Mouse (Mus musculus): Measurements from ENCODE around the gene Vamp2.

The Vamp2 gene

DNA sequence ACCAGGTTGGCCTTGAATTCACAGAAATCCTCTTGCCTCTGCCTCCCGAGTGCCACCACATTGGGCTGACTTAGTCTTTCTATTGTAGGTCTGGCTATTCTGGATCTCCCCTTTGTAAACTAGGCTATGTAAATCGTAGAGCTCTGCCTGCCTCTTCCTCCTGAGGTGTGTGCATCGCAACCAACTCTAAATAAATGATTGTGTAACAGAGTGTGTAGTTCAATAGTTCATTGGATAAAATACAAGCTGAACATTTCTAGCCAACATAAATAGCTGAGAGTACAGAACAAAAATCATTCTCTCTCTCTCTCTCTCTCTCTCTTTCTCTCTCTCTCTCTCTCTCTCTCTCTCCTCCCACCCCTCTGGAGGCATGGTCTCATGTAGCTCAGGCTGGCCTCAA is 26.3 kb downstream of the Vamp2 start:
- no peak for DNase-seq (ENCODE audit: low read depth)

DNA sequence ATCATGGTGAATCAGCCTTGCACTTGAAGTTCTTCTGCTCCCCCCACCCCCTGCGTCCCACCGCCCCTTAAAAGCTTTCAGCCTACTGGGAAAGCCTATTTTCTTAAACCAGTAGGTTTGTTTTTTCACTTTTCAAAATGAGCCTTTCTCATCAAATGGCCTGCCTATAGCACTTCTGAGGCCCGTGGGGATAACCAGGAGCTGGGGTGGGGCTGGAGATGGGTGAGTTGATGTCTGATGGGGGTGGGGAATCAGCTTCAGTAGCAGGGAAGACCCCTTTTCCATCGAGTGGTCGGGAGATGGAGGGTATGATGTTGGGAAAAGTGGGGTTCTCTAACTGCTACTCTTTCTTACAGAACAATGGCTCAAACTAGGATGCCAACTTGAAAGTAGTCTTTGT is 28.6 kb downstream of the Vamp2 start:
- DNase-seq (ENCODE audit: low read depth): no peak

DNA sequence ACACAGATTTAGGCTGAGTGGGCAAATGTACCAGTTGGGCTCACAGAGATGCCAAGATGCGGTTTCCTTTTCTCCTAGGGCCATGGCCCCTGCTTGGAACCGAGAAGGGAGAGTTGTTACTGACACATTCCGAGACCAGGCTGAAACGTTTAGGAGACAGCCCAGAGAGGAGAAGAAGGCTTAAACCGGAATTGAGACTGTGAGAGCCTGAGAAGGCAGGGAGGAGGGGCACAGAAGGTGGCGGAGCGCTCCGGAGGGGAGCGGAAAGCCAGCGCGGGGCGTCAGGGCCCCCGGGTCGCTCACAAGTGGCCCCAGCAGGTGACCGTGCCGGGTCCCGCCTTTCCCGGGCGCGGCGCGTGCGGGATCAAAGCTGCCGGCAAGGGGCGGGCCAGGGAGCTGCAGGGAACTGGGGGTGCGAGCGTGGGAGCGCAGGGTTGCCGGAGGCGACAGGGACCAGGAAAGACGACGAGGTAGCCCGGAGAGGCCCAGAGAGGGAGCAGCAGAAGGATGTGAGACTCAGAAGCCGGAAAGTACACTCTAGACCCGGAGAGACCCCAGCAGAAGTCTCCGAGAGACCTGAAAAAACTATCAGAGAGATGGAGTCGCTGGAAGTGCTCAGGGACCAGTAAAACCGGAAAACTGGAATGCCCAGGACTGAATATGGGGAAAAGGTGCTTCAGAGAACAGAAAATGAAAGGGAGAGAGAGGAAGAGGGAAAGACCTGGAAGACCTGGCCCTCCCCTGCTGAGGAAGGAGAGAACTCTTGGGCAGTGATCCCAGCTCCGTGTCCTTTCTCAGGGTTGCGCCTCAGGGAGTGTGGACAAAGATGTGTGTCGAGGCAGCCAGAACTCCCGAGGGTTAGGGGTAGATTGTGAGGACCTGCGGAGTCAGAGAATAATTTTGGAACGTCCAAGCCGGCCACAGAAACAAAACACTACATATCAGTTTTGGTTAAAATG is 29.7 kb downstream of the Vamp2 start:
- no peak for DNase-seq (ENCODE audit: low read depth)

DNA sequence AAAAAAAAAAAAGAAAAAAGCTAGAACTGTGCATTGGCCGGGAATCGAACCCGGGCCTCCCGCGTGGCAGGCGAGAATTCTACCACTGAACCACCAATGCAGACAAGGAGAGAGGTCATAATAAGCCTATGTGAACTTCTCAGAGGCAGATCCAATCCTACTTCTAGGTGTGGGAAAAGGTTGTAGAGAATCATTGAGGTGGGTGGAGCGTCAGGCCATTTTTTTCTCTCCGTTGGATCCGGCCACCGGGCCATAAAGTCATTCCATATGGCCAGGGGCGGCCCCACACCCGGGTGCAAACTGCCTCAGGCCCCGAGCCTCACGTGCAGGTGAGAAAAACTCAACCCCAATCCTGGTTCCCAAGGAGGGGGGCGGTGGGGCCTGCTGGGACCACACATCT is 30.5 kb downstream of the Vamp2 start:
- peak; percentile 70 for DNase-seq (ENCODE audit: low read depth)

DNA sequence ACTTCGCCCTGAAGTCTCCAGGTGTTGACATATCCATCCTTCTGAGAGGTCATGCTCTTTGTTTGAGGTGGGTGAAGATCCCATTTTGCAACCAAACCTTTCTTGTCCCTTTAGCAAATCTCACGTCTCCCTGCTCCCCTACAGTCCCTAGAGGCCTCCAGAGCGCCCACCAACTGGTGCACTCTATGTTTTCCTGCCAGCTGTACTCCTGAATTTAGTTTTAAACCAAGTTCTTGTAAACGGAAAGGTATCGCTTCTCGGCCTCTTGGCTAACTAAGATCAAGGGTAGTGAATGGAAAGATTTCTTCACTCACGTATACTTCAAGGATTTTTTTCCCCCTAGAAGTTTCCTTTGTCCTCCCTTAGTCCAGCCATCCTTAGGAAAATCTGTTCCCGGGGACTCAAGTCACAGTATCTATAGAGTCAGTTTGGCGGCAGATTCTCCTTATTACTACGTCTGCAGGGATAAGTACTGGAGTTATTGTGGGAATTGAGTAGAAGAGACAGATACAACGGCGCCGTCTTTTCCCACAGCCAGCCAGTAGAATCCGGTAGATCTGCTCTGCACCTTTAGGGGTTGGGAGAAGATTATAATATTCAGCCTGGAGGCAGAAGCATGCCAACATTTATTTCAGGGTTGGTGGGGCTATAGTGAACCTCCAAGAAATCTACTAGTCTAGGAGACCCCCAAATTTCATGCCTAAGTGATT is 31.3 kb downstream of the Vamp2 start:
- DNase-seq (ENCODE audit: low read depth): no peak

DNA sequence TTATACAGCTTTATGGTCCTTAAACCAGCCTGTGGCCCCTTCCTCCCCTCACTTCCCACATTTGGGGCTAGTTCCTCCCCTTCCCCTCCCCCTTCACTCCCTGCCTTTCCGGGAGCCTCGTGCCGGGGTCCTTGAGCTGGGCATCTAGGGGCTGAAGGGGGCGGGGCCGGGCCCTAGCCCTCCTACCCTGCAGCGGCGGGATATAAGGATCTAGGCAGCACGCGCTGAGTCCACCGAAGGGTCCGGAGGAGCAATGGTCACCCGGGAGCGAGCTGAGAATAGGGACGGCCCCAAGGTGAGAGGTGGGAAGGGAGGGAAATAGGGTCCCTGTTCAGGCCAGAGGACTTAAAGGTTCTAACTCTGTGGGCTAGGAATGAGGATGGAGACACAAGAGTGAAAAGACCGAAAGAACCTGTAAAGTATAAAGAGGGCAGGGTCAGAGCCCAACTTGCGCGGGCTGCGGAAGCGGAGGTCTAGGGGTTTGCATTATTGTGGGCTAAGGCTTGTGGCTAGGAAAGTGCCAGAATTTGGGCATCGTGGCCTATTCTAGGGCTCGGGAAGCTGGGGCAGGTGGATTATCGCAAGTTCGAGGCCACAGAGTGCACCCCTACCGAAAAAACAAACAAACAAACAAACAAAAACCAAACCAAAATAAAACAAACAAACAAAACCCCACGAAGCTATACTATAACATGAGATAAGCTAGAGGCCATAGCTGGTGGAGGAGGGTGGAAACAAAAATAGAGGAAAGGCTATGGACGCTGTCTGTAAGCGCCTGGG is 32.1 kb downstream of the Vamp2 start, which contains the start of gene Hes7:
Gene Hes7, plus strand, starts transcription at position 184 of the 780 bp plus-strand sequence.
- no peak for DNase-seq (ENCODE audit: low read depth)

DNA sequence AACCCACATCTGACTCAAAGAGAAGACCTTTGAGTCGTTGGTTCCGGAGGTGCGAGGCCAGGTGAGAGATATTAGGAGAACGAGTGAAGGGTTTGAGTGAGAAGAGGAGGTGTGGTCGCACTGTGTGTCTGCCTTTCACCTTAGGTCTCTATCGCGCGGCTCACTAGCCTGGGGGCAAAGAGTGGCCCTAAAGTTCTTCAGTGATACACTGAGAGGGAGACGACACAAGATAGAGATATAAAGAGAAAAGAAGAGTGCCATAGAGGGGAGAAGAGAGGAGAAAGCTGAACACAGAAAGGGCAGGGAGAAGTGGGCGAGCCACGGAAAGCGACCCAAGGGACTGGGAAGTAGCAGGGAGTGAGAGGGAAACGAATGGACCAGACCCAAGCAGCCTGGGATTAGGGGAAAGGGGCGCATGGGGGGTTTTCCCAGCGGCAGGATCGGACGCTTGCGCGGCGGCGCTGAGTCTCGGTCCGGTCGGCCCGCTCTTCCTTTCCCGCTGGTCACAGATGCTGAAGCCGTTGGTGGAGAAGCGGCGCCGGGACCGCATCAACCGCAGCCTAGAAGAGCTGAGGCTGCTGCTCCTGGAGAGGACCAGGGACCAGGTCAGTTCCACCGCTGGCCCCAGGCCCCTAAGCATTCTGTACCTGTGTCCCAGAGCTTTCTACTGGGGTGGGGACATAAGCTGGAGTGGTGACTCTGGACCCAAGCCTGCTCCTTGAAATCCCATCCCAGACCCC is 32.9 kb downstream of the Vamp2 start:
- no peak for DNase-seq (ENCODE audit: low read depth)

DNA sequence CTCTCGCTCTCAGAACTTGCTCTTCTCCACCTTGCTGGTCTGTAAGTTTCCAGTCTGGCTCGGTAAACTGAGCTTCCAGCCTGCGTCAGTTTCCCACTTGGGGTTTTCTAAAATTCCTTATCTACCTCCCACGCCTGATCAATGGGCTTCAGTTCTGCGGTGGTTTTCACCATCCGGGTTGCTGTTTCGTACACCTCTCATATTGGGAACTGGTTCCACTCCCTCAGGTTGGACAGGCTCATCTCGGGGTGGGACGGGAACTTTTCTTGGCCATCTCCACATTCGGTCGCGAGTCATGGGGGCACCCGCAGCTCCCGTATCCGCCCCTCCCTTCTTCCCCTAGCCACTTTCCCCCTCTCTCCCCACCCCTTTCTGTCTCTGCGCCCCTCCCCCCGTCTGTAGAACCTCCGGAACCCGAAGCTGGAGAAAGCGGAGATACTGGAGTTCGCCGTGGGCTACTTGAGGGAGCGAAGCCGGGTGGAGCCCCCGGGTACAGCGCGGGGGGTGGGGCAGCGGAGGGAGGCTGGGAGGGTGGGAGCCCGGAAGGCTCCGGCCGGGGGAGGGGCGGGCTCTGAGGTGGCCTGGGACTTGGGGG is 33.5 kb downstream of the Vamp2 start:
- no peak for DNase-seq (ENCODE audit: low read depth)

DNA sequence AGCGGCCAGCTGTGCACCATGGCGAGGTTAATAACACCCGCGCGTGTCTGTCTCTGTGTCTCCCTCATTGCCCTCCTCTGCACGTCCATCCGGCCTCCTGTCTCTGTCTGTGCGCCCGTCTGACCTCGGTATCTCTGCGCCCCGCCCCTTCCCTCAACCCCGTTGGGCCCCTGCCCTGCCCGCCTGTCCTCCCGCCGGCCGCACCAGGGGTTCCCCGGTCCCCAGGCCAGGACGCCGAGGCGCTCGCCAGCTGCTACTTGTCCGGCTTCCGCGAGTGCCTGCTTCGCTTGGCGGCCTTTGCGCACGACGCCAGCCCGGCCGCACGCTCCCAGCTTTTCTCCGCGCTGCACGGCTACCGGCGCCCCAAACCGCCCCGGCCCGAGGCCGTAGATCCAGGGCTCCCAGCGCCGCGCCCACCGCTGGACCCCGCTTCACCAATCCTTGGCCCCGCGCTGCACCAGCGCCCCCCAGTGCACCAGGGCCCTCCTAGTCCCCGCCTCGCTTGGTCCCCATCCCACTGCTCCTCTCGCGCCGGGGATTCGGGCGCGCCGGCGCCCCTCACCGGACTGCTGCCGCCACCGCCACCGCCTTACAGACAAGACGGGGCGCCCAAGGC is 34.2 kb downstream of the Vamp2 start, which contains the start of gene 9130213A22Rik:
Gene 9130213A22Rik, minus strand, starts transcription at position 254 of the 616 bp plus-strand sequence.
- DNase-seq (ENCODE audit: low read depth): peak; percentile 50

DNA sequence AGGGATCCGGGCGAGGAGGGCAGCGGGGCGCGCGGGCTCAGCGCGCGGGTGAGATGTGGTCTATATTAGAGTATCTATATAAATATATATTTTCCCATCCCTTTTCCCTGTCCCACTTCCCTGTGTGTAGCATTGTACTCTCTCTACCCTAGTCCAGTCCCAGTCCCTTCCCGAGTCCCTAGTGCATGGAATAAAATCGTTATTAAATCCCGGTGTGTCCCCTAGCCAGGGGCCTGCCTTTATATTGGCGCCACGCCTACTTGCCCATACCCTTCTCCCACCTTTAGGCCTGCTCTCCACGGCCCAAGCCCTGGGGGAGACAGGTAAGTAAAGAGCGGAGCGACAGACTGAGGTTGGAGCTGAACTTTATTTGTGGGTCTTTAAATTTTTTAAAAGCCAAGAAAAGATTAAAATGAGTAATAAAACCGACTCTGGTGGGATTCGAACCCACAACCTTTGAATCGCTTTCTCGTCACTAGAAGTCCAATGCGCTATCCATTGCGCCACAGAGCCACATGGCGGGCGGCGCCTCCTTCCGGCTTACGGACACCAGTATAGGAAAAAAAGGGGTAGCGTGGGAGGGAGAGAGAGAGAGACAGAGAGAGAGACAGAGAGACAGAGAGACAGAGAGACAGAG is 34.9 kb downstream of the Vamp2 start:
- DNase-seq (ENCODE audit: low read depth): peak; percentile 66

DNA sequence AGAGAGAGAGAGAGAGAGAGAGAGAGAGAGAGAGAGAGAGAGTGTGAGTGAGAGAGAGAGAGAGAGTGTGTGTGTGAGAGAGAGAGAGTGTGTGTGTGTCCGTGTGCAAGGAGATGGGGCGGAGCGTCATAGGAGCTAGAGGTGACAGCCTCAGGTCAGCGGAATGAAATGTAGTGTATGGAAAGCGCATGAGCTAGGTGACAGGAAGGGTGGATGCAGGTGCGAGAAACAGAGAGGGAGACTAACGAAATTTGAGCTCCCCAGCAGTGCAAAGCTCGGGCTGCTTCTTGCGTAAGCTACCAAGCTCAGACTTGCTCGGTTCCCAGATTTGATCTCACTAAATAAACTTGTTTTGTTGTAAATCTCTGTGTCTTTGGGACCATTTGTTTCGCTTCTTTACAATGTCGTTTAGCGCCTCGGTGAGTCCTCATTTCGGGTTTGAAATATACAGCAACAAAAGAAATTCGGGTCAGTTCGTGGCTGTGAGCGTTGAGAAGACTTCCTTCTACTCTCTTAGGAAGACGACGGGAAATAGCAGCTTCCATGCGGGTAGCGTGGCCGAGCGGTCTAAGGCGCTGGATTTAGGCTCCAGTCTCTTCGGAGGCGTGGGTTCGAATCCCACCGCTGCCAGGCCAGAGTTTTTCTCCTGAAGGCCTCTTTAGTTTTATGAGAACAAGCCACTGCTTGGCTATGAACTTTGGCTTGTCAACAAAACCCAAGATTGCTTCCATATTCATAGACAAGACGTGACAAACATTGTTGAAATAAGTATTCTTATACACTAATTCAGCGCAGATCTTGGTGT is 35.6 kb downstream of the Vamp2 start:
- peak; percentile 82 for DNase-seq (ENCODE audit: low read depth)

DNA sequence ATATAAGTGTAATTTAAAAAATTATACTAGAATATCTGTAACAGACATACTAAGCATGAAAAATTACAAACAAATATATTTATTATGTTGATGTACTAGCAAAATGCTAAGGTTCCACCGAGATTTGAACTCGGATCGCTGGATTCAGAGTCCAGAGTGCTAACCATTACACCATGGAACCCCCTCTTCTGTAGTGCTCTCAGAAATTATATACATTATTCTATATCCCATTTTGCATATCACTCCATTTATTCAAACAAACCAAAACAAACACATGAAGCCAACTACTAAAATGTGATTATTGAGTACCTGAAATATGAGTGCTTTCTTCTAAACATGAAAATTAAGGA is 36.2 kb downstream of the Vamp2 start:
- no peak for DNase-seq (ENCODE audit: low read depth)

DNA sequence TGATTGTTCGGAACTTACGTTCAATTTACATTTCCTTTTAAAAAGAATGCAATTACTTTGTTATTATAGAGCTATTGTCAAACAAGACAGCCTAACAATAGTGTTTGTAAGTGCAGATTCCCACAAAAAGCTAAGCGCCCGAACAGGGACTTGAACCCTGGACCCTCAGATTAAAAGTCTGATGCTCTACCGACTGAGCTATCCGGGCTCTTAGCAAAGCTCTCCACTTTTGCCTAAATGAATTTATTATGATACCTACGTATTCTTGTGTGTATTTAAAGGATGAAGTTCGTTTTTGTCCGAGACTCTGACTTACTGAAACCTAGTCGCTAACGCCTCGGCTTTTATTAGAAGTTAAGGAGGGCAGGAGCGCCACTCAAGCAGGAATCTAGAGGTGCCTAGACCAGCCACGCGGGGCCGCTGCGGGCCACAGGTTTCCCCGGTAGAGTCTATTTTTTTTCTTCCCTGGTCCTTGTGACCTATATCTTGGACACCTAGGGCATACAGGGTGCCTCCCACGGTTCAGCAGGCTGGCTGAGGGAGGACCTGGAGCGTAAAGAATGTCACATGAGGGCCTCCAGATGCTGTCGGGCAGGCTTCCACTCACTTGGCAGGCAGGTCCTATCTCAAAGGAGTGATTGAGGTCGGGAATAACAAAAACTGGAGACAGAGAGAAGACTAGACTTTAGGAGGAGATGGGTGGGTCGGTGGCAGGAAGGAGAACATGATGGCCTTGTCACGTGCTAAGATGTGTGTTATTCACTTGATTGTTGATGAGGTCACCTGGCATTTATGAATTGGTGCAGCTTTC is 37.0 kb downstream of the Vamp2 start:
- peak; percentile 87 for DNase-seq (ENCODE audit: low read depth)

DNA sequence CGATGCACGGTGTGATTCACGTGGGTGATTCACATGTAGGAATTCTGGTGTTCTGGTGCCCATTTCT is 37.4 kb downstream of the Vamp2 start, which contains the start of gene Aloxe3:
Gene Aloxe3, plus strand, starts transcription at position 45 of the 67 bp plus-strand sequence.
- DNase-seq (ENCODE audit: low read depth): no peak

DNA sequence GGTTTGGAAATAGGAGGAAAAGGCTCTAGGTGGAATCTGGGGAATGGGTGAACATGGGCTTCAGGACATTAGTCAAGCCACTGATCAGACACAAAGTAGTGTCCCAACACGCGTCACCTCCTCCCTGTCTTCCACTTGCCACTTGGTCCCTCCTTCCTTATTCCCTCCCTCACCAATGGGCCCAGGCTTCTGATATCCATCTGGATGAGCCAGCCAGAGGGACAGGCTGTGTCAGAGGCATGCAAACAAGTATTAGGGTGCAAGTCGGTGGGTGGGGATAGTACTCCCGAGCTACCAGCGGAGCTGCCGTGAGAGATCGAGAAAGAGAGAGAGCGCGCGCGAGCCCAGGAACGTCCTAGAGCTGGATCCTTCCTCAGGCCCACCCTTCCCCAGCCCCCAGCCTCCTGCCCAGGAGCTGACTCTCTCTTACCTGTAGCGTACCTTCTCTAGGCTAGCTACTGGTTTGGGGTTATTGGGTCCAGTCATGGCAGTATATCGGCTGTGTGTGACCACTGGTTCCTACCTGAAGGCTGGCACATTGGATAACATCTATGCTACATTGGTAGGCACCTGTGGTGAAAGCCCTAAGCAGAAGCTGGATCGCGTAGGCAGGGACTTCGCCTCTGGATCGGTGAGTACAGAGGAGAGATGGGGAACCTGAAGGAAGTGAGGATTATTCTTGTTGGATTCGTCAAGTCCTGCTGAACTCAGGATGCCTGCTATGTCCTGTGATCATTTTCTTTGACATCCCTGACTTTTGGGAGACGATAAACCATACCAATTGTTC is 37.8 kb downstream of the Vamp2 start:
- no peak for DNase-seq (ENCODE audit: low read depth)

DNA sequence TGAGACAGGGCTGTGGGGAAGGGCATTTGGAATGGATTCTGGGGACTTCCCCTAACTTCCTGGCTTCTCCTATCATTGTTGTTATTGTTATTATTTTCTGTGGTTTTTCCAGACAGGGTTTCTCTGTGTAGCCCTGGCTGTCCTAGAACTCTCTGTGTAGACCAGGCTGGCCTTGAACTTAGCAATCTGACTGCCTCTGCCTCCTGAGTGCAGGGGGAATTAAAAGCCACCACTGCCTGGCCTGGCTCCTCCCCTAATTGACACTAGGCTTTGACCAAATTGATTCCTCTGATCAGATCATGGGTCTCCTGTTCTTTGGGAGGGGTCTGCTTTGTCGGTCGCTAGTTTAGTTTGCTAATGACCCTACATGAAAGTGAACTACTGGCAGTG is 38.4 kb downstream of the Vamp2 start:
- no peak for DNase-seq (ENCODE audit: low read depth)

DNA sequence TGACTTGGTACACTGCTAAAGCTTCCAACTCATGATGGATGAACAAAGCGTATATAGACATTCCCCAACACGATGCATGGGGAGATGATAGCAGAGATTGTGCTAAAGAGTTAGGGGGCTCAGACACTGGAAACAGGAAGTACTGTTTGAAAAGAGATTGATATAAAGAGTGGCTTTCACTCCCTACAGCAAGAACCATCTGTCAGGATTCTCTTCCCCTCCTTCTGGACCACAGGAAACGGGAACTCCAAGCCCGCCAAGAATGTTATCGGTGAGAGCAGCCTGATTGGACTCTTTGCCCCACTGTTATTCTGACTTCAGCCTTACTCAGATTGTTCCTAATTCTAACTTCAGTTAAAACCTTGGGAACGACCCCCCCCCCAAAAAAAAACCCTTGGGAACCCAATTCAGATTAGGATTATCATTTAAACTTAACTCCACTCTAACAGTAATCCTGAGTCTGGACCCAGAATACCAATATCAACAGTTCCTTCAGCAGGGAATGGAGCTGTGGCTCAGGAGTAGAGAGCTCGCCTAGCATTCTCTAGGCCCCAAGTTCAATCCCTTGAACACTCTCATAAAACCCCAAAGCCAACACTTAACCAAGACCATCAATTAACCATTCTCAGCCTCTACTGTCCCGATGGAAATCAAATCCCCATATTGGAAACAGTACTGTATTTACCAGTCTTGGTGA is 40.3 kb downstream of the Vamp2 start:
- DNase-seq (ENCODE audit: low read depth): no peak

DNA sequence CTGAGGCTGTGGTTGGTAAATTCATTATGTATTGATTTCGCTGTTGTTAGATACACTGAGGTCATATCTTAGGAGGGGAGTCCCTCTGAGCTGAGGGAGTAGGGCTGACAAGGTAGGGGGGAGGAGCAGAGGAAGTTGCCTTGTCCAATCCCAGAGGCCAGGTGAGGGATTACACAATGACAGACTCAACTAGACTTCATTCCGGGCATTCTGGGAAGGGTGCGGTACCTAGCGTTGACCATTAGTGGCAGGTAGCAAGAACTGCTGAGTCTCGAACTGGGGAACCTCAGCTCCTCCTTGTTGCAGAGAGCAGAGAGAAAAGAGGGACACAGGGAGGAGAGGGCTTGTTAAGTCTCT is 45.3 kb downstream of the Vamp2 start:
- DNase-seq (ENCODE audit: low read depth): no peak

All from fibroblast of lung, adult 2 months (primary cell).